Mouse (Mus musculus): ENCODE measurements around the gene Papss2.

Gene Papss2

DNA sequence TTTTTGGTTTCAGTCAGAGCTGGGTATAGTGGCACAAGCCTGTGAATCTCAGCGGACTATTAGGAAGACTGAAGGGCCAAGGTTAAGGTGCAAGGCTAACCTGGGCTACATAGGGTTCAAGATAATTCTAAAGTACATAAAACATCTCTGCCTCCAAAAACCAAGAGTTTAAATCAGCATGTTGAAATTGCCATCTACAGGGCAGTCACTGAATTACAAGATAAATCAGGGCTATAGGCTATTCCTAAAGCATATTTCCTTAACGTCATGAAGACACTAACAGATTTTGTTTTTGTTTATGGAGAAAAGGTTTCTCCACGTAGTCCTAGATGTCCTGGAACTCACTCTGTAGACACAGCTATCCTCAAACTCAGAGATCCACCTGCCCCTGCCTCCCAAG, 114.7 kb downstream of the Papss2 start:
- no peak for DNase-seq (ENCODE audit: low read depth, low spot score)

GRCm38 (mm10) chr19:32711761-32712541, 116.4 kb downstream of the Papss2 start:
- peak; percentile 74 for DNase-seq (ENCODE audit: low read depth, low spot score)

GRCm38 (mm10) chr19:32712588-32713042, 117.0 kb downstream of the Papss2 start:
- peak; percentile 51 for DNase-seq (ENCODE audit: low read depth, low spot score)

GRCm38 (mm10) chr19:32713471-32713870, 117.9 kb downstream of the Papss2 start:
- no peak for DNase-seq (ENCODE audit: low read depth, low spot score)

- peak; percentile 9 for DNase-seq (ENCODE audit: low read depth, low spot score)
Measured at GRCm38 (mm10) chr19:32715201-32715600, 119.6 kb downstream of the Papss2 start.

DNA sequence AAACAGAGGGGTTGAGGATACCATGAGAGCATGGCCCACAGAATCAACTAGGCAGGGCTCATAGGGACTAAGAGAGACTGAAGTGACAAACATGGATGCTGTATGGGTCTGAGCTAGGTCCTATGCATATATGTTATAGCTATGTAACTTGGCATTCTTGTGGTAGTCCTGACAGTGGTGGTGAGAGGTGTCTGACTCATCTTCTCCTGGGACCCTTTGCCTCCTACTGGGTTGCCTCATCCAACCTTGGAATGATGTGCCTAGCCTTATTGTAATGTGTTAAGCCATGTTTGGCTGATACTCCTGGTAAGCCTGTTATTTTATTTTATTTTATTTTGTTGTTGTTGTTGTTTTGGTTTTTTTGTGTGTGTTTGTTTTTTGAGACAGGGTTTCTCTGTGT, 120.1 kb downstream of the Papss2 start:
- DNase-seq (ENCODE audit: low read depth, low spot score): no peak
